Mouse (Mus musculus) ES-E14 (cell line): ENCODE measurements around the gene Dnajb5.

Source experiments
- HCFC1 ChIP-seq: IDR thresholded peaks from 2 replicates; pipeline ENCODE4 v1.6.1; 2012; ENCODE audit warnings: low read length, inconsistent platforms, borderline replicate concordance; ENCODE audit not compliant: insufficient read depth
- MAFK ChIP-seq: IDR thresholded peaks from 2 replicates; pipeline ENCODE4 v1.6.1; 2014; ENCODE audit warnings: mild to moderate bottlenecking, low read depth, low read length, inconsistent platforms; ENCODE audit not compliant: insufficient read depth
- ZC3H11A ChIP-seq: IDR thresholded peaks from 2 replicates; pipeline ENCODE4 v1.6.1; 2012; ENCODE audit warnings: low read depth, mild to moderate bottlenecking, inconsistent platforms, low read length, borderline replicate concordance
- ZNF384 ChIP-seq: IDR thresholded peaks from 2 replicates; pipeline ENCODE4 v1.6.1; 2012; ENCODE audit warnings: low read depth, low read length, inconsistent platforms

DNA sequence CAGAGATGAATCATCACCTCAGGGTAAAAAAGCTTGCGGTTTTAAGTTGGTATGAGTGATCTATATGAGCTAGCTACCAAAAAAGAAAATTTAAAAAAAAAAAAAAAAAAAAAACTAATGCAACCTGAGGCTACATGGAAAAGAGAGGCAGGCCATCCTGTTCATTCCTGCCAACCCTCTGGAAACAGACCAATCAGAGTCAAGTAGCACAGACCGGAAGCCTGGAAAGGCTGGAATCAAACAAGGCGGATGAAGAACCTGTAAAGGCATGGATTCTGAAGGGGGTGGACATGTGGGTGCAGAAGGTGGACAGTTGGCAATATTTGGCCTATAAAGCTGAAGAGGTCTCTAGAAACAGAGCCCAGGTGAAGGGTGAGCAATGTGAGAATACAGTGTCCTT is 4.2 kb upstream of the Dnajb5 start:
- no peak for TF ChIP-seq ZC3H11A
- TF ChIP-seq HCFC1: no peak
- no peak for TF ChIP-seq MAFK
- no peak for TF ChIP-seq ZNF384
